In genomic region chr1:92979073-92979602, GRCm38 (mm10) we compare ENCODE assay signal across 16 mouse cellular contexts. TPM values are rescaled to one million over a fixed set of nuclear protein-coding genes. Genes with fewer than 3 reads are reported as not detected.
A peak's percentile ranks its signal among the peaks of the same experiment; 100 is the strongest.
DNase-seq lines count a peak whose midpoint lies in the region; ATAC-seq and TF ChIP-seq lines count a peak whose summit lies in the region.
"Had no signal": no experiment of that assay in that cellular context is flagged by ENCODE, and none has a peak within 500 bp of the region (broad histone marks: within the 10 kb centered on the region; RNA-seq: fewer than 3 reads in every experiment).

No protein-coding gene starts in this region.

- no peak for DNase-seq in forebrain, postnatal 0 days
- no peak for DNase-seq in kidney, postnatal 25 days
- peak; percentile 17 for DNase-seq in ES-CJ7 (ENCODE audit: low read depth, low spot score)
- DNase-seq in left cerebral cortex, adult 18-20 months (ENCODE audit: low spot score in 2 of 2), result no peak
- no peak for DNase-seq in right cerebral cortex, adult 18-20 months
- DNase-seq: adrenal gland, adult 8-10 months; gastrocnemius, postnatal 36 days; kidney, adult 8-10 months; layer of hippocampus, postnatal 36 days; liver, embryonic 13.5 days; spleen, adult 18-20 months; thymus, postnatal 14 days had no signal

- no peaks in the 10 kb centered on the region for H3K36me3 ChIP-seq in forebrain, embryonic 12.5 days (replicated peaks)
- H3K36me3 ChIP-seq in forebrain, postnatal 0 days (ENCODE audit: insufficient read depth), result no peaks in the 10 kb centered on the region
- H3K36me3 ChIP-seq in kidney, embryonic 15.5 days, result no peaks in the 10 kb centered on the region
- 0 out of 2 replicates have a peak, but pooled peaks cover 2% of the 10 kb centered on the region for H3K36me3 ChIP-seq in intestine, embryonic 16.5 days (ENCODE audit: control insufficient read depth, insufficient read depth, low read length)
- H3K36me3 ChIP-seq: liver, embryonic 13.5 days; midbrain, embryonic 12.5 days had no signal

- no peak overlapping the region for H3K9ac ChIP-seq in forebrain, embryonic 12.5 days
- H3K9ac ChIP-seq in forebrain, postnatal 0 days, result no peak overlapping the region
- H3K9ac ChIP-seq in kidney, embryonic 15.5 days, result no peak overlapping the region
- no peak overlapping the region for H3K9ac ChIP-seq in intestine, embryonic 16.5 days (ENCODE audit: low read depth, low read length)
- H3K9ac ChIP-seq: liver, embryonic 13.5 days; midbrain, embryonic 12.5 days had no signal

- peaks cover 5% of the 10 kb centered on the region; the same call in 1 of the 2 replicates for H3K4me1 ChIP-seq in forebrain, embryonic 12.5 days
- H3K4me1 ChIP-seq in forebrain, postnatal 0 days (ENCODE audit: insufficient read depth), result no peaks in the 10 kb centered on the region
- H3K4me1 ChIP-seq in kidney, embryonic 15.5 days, result peaks cover 19% of the 10 kb centered on the region; the same call in 1 of the 2 replicates
- peaks cover 3% of the 10 kb centered on the region for H3K4me1 ChIP-seq in intestine, embryonic 16.5 days (ENCODE audit: control insufficient read depth, insufficient read depth, low read length)
- H3K4me1 ChIP-seq: liver, embryonic 13.5 days had no signal

- ATAC-seq in forebrain, embryonic 12.5 days (ENCODE audit: low FRiP score), result peak; percentile 49; the same call in 1 of the 2 replicates
- ATAC-seq in forebrain, postnatal 0 days, result no peak
- 0 out of 2 replicates have a peak, but pooled peaks have one; percentile 17 for ATAC-seq in kidney, embryonic 15.5 days (replicated peaks; ENCODE audit: low FRiP score)
- ATAC-seq in intestine, embryonic 16.5 days, result peak; percentile 25

- no peak overlapping the region for H3K4me3 ChIP-seq in forebrain, embryonic 12.5 days (replicated peaks)
- H3K4me3 ChIP-seq in forebrain, postnatal 0 days (ENCODE audit: low read depth, low read length), result no peak overlapping the region
- no peak overlapping the region for H3K4me3 ChIP-seq in kidney, embryonic 15.5 days (replicated peaks)
- H3K4me3 ChIP-seq in intestine, embryonic 16.5 days (ENCODE audit: low read length), result no peak overlapping the region
- H3K4me3 ChIP-seq: liver, embryonic 13.5 days; midbrain, embryonic 12.5 days had no signal

- H3K27ac ChIP-seq in forebrain, embryonic 12.5 days, result no peak overlapping the region
- H3K27ac ChIP-seq in forebrain, postnatal 0 days (ENCODE audit: low read depth, low read length), result no peak overlapping the region
- no peak overlapping the region for H3K27ac ChIP-seq in kidney, embryonic 15.5 days
- no peak overlapping the region for H3K27ac ChIP-seq in intestine, embryonic 16.5 days (ENCODE audit: low read length)
- H3K27ac ChIP-seq: liver, embryonic 13.5 days; midbrain, embryonic 12.5 days had no signal

- no peaks in the 10 kb centered on the region for H3K27me3 ChIP-seq in forebrain, embryonic 12.5 days
- no peaks in the 10 kb centered on the region for H3K27me3 ChIP-seq in forebrain, postnatal 0 days (ENCODE audit: insufficient read depth, low read length)
- H3K27me3 ChIP-seq in kidney, embryonic 15.5 days, result 0 out of 2 replicates have a peak, but pooled peaks cover 9% of the 10 kb centered on the region
- no peaks in the 10 kb centered on the region for H3K27me3 ChIP-seq in intestine, embryonic 16.5 days (replicated peaks; ENCODE audit: control insufficient read depth, insufficient read depth, low read length)
- H3K27me3 ChIP-seq: liver, embryonic 13.5 days had no signal

- no peak for TF ChIP-seq CTCF in forebrain, postnatal 0 days (IDR thresholded peaks at IDR 0.05; ENCODE audit: low read depth)

- H3K9me3 ChIP-seq in forebrain, embryonic 12.5 days, result no peaks in the 10 kb centered on the region
- H3K9me3 ChIP-seq in forebrain, postnatal 0 days (ENCODE audit: low read length), result no peaks in the 10 kb centered on the region
- H3K9me3 ChIP-seq in kidney, embryonic 15.5 days (replicated peaks), result no peaks in the 10 kb centered on the region
- no peaks in the 10 kb centered on the region for H3K9me3 ChIP-seq in intestine, embryonic 16.5 days (ENCODE audit: control insufficient read depth, low read length)
- H3K9me3 ChIP-seq: liver, embryonic 13.5 days; midbrain, embryonic 12.5 days had no signal

- 30% methylated on average over 11 of the region's 11 CpGs for WGBS in forebrain, embryonic 12.5 days
- 38% methylated on average over 11 of the region's 11 CpGs for WGBS in forebrain, postnatal 0 days
- WGBS in kidney, embryonic 15.5 days, result 23% methylated on average over 11 of the region's 11 CpGs
- 30% methylated on average over 11 of the region's 11 CpGs for WGBS in intestine, embryonic 16.5 days

- H3K4me2 ChIP-seq in forebrain, embryonic 12.5 days, result no peak overlapping the region
- H3K4me2 ChIP-seq in forebrain, postnatal 0 days (ENCODE audit: low read depth), result no peak overlapping the region
- no peak overlapping the region for H3K4me2 ChIP-seq in kidney, embryonic 15.5 days
- H3K4me2 ChIP-seq in intestine, embryonic 16.5 days (ENCODE audit: low read depth, low read length), result no peak overlapping the region
- H3K4me2 ChIP-seq: liver, embryonic 13.5 days; midbrain, embryonic 12.5 days had no signal

RNA-seq across cellular contexts. Expression of gene Aqp12, which starts 27.0 kb away (rescaled TPM):
- not detected in 2 replicates for polyA plus RNA-seq in forebrain, embryonic 12.5 days (2016; fragmentation: Nextera tagmentation; extraction: Ambion mirVana)
- not detected in 2 replicates for total RNA-seq in forebrain, postnatal 0 days (2014; rRNA removed)
- polyA plus RNA-seq in forebrain, postnatal 0 days (2015; fragmentation: Nextera tagmentation; extraction: Ambion mirVana), result not detected in 2 replicates
- polyA plus RNA-seq in kidney, embryonic 15.5 days (2015; fragmentation: Nextera tagmentation; extraction: Ambion mirVana), result not detected in 2 replicates
- 8.3 and 11.8 TPM in 2 replicates for polyA plus RNA-seq in intestine, embryonic 16.5 days (2015; fragmentation: Nextera tagmentation; extraction: Ambion mirVana)
- not detected for total RNA-seq in left cerebral cortex, adult 18-20 months (2021)
- total RNA-seq: gastrocnemius, postnatal 36 days; layer of hippocampus, postnatal 36 days had no signal
- polyA plus RNA-seq: liver, embryonic 13.5 days; midbrain, embryonic 12.5 days had no signal

RNA-seq across cellular contexts. Expression of gene Gpr35, which starts 28.5 kb away (rescaled TPM):
- 0.51 and 0.63 TPM in 2 replicates for polyA plus RNA-seq in forebrain, embryonic 12.5 days (2016; fragmentation: Nextera tagmentation; extraction: Ambion mirVana)
- total RNA-seq in forebrain, postnatal 0 days (2014; rRNA removed), result 0.38 and 1.8 TPM in 2 replicates
- 0.28 and 0.44 TPM in 2 replicates for polyA plus RNA-seq in forebrain, postnatal 0 days (2015; fragmentation: Nextera tagmentation; extraction: Ambion mirVana)
- 0.55 and 0.56 TPM in 2 replicates for polyA plus RNA-seq in kidney, embryonic 15.5 days (2015; fragmentation: Nextera tagmentation; extraction: Ambion mirVana)
- polyA plus RNA-seq in intestine, embryonic 16.5 days (2015; fragmentation: Nextera tagmentation; extraction: Ambion mirVana), result 8.4 and 11.5 TPM in 2 replicates
- total RNA-seq in left cerebral cortex, adult 18-20 months (2021), result under 1 TPM in 1 of 2 experiments, not detected in 1; 0.33 TPM

RNA-seq across cellular contexts. Expression of gene Capn10, which starts 45.0 kb away (rescaled TPM):
- 52.0 and 52.9 TPM in 2 replicates for polyA plus RNA-seq in forebrain, embryonic 12.5 days (2016; fragmentation: Nextera tagmentation; extraction: Ambion mirVana)
- total RNA-seq in forebrain, postnatal 0 days (2014; rRNA removed), result 84.2 and 97.3 TPM in 2 replicates
- 47.7 and 56.7 TPM in 2 replicates for polyA plus RNA-seq in forebrain, postnatal 0 days (2015; fragmentation: Nextera tagmentation; extraction: Ambion mirVana)
- 32.6 and 37.2 TPM in 2 replicates for polyA plus RNA-seq in kidney, embryonic 15.5 days (2015; fragmentation: Nextera tagmentation; extraction: Ambion mirVana)
- 31.1 and 32.1 TPM in 2 replicates for polyA plus RNA-seq in intestine, embryonic 16.5 days (2015; fragmentation: Nextera tagmentation; extraction: Ambion mirVana)
- 10 to 100 TPM; 40.1 to 40.7 TPM for total RNA-seq in left cerebral cortex, adult 18-20 months (2021)
